Mouse (Mus musculus) urinary bladder, postnatal 36 days (tissue): ENCODE measurements at regions not wholly inside any gene's neighbourhood (a gene's known extent, or its start where the extent isn't known, plus 50 kb on each side); places are given as distances from the start of the nearest gene placed in this dataset.
"Not testable (repeated sequence)": the region's sequence is repeated elsewhere in the genome, so short reads cannot be mapped to it uniquely, and the experiment has no call there.

Experiments used
- DNase-seq, 2 experiments: peaks; one replicate each; pipeline ENCODE4 v3.0.0; 2022; ENCODE audit warnings: low spot score in 2 of 2, mixed read lengths in 1 of 2

- DNase-seq = peak in 1 of 2 experiments; percentile 19
Observed at GRCm38 (mm10) chr12:8070788-8071187, 93.3 kb downstream of the Apob start.

GRCm38 (mm10) chr12:8071286-8071685 is 93.8 kb downstream of the Apob start:
- DNase-seq = no peak

DNA sequence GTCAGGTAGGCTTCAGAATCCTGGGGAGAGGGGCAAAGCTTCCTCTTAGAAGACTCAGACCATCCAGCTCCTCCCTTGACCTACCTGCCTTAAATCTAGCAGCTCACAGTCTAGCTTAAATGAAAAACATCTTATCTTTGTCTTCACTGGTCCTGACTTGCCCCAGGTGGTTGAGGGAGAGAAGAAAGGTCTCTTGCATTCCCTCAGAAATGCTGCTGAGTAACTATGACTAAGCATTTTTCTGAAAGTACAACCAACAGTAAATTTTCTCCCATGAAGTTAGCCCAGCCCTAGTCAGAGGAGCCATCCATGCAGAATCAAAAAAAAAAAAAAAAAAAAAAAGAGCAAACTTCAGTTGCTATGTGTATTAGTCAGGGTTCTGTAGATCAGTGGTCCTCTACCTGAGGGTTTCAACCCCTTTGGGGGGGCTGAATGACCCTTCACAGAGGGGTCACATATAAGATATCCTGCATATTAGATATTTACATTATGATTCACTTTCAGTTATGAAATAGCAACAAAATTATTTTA is 98.6 kb downstream of the Apob start:
- no peak for DNase-seq

GRCm38 (mm10) chr12:8077346-8077745 is 99.9 kb downstream of the Apob start:
- DNase-seq = no peak

DNA sequence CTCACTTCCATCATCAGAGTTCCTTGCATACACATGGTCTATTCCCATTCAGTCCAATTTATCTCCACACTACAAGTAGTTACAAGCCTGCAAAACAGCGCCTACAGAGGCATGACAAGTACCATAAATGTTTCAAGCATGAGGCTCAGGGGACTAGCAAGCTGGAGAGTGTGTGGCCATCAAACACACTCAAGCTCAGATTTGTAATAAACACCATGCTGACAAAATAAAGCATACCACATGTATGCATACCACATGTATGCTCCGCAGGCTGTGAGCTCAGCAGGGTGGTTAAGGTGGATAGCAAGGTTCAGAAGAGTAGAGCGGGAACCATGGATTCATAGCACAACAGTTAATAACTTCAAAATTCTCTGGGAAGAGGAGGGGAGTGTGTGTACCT is 100.6 kb downstream of the Apob start:
- no peak for DNase-seq

GRCm38 (mm10) chr12:8082688-8083661 is 105.5 kb downstream of the Apob start:
- no peak for DNase-seq

- no peak for DNase-seq
Observed at GRCm38 (mm10) chr12:8087958-8088357, 110.5 kb downstream of the Apob start.

- peak in 1 of 2 experiments; percentile 9 for DNase-seq
Observed at GRCm38 (mm10) chr12:8089423-8090278, 112.2 kb downstream of the Apob start.

- no peak for DNase-seq
Observed at GRCm38 (mm10) chr12:8090279-8090626, 112.8 kb downstream of the Apob start.

- no peak for DNase-seq
Observed at GRCm38 (mm10) chr12:8093437-8093836, 114.5 kb upstream of the Ldah start.

- DNase-seq = no peak
Observed at GRCm38 (mm10) chr12:8095946-8096345, 112.0 kb upstream of the Ldah start.

- DNase-seq = not testable (repeated sequence)
Observed at GRCm38 (mm10) chr12:8098395-8098794, 109.5 kb upstream of the Ldah start.

GRCm38 (mm10) chr12:8099114-8099513 is 108.8 kb upstream of the Ldah start:
- no peak for DNase-seq

DNA sequence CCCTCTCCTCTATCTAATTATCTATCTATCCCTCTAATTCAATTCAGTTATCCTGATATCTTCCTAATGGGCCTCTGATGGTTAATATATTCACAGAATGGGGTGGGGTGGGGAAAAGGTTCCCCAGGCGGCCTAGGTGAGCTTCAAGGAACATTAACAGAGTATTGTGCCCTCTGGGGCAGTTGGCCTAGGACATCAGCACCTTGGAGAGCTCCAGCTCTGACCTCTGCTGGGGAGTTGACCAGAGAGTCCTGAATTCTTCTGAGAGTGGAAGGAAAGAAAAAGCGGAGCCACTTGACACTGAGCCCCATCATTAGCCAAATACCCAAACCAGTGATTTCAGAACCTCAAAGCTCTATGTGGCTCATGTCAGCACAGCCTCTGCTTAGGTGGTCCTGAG is 108.1 kb upstream of the Ldah start:
- DNase-seq = peak in 1 of 2 experiments; percentile 9

DNA sequence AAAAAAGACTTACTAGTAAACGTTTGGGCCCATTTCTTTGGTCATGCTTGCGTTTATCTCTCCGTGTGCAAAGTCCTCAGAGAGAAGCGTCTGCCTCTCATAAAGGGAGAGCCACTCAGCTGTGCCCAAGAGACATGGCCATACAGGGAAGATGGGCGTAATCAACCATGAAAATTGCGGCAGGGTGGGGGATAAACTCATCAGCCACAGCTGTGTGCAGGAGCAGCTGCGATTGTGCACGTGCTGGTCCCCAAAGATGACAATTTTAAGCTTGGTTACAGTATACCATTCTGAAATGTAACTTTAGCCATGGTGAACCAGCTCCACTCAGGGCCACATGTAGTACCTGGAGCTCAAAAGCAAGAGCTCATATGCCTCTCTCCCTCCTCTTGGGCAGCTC is 106.1 kb upstream of the Ldah start:
- DNase-seq = no peak

DNA sequence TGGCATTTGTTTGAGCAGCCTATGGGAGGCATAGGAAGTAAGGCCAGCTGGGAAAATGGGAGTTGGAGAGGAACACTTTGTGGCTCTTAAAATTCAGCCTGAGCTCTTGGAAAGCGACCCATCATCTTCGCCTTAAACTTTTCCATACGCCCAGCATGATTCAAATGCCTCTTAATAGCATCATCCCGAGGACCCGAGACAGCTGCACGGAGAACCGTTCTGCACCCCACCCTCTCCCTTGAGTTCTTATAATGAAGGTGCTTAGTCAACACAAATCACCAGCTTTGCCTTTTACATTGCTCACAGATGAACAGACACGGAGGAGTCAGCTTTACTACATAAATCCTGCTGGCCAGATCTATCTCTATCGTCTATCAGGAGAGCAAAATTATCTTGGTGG is 104.6 kb upstream of the Ldah start:
- no peak for DNase-seq

DNA sequence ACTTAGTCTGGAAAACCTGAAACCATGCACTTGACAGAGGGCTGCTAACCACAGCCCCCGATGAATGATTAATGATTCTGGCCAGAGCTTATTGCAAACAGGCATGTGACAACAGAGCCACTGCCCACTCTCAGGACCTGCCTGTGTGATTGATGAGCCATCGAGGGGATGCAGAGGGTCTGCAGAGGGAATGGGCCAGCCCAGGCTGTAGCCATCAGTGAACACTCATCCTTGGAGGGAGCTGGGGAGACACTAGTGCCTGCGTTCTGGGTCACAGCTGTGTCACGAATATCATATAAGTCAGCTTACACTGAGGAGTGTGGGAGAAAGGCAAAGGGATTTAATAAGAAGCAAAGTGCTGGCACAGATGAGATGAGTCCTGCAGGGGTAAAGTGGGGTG is 100.8 kb upstream of the Ldah start:
- no peak for DNase-seq

GRCm38 (mm10) chr12:8109203-8109770 is 98.6 kb upstream of the Ldah start:
- DNase-seq = peak in 1 of 2 experiments; percentile 19

- DNase-seq = no peak
Observed at GRCm38 (mm10) chr12:8109876-8110275, 98.0 kb upstream of the Ldah start.

- DNase-seq = peak; percentile 15 to 59
Observed at GRCm38 (mm10) chr12:8110297-8110696, 97.6 kb upstream of the Ldah start.

DNA sequence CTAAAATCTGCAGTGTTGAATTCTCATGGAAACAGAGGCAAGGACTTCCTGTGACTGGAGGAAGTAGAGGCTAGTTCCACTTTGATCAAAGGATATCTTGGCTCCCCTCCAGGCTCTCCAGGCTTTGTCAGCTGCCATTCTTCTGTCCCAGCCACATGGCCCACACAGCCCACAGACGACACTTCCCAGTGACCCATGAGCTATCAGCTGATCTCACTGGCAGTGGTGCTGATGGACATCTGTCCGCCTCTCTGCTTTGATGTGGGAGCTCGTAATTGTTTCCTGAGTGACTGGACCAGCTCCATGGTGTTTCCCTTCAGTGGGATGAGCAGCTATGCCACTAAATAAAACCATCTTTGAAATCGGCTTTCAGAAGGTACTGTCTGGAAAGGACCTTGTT is 96.4 kb upstream of the Ldah start:
- DNase-seq = no peak

DNA sequence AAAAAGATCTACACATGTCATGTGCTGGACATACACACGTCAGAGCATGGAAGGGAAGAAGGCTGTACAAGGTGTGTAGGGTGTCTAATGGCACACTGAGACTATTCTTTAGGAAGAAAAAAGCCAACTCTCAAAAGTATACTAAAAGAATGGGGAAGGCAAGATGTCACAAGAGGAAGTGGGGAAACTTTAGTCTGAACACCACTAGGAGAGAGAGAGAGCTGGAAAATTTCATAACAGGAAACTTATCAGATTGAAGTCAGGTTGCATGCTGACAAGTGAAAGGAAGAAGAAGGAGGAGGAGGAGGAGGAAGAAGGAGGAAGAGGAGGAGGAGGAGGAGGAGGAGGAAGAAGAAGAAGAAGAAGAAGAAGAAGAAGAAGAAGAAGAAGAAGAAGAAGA is 52.3 kb upstream of the Ldah start:
- no peak for DNase-seq
